Mouse (Mus musculus) lung, adult 2 months (tissue): Measurements from ENCODE around the gene Uso1.

ENCODE experiments used
- CTCF ChIP-seq: fragments of 200-500 bp; IDR thresholded peaks from 2 replicates; pipeline ENCODE4 v1.5.1; 2011; ENCODE audit warnings: mild to moderate bottlenecking, low read length, control low read depth; ENCODE audit not compliant: insufficient read depth
- POLR2A ChIP-seq: fragments of 200-500 bp; IDR thresholded peaks from 2 replicates; pipeline ENCODE4 v1.6.1; 2011; ENCODE audit warnings: low read depth, mild to moderate bottlenecking, control low read depth, low read length, borderline replicate concordance; ENCODE audit errors: extremely low read depth

GRCm38 (mm10) chr5:92240769-92241168 lies 103.0 kb downstream of the Uso1 start:
- no peak for TF ChIP-seq POLR2A
- TF ChIP-seq CTCF: no peak
